Mouse (Mus musculus) embryonic fibroblast, embryonic 13.5 days (primary cell): Measurements from ENCODE around the gene Slfn1. TPM values are rescaled to one million over a fixed set of nuclear protein-coding genes. Genes with fewer than 3 reads are reported as not detected.
"Not testable (repeated sequence)": the region's sequence is repeated elsewhere in the genome, so short reads cannot be mapped to it uniquely, and the experiment has no call there.

ENCODE experiments used
- H3K27ac ChIP-seq: 2 replicates; pipeline ENCODE4 v1.5.1; 2012; ENCODE audit warnings: low read length, control low read depth, inconsistent platforms; ENCODE audit not compliant: insufficient read depth
- H3K4me1 ChIP-seq: 2 replicates; pipeline ENCODE4 v1.6.1; 2011; ENCODE audit warnings: low read length; ENCODE audit not compliant: control insufficient read depth, insufficient read depth
- H3K4me3 ChIP-seq: 2 replicates; pipeline ENCODE4 v1.5.1; 2011; ENCODE audit warnings: mild to moderate bottlenecking, control low read depth, low read length; ENCODE audit not compliant: insufficient read depth
- CTCF ChIP-seq: IDR thresholded peaks from 2 replicates; pipeline ENCODE4 v1.5.1; 2011; ENCODE audit warnings: mild to moderate bottlenecking, control low read depth, low read length, moderate library complexity, borderline replicate concordance; ENCODE audit not compliant: insufficient read depth
- POLR2A ChIP-seq: IDR thresholded peaks from 2 replicates; pipeline ENCODE4 v1.6.1; 2011; ENCODE audit warnings: low read depth, mild to moderate bottlenecking, control low read depth, low read length, moderate library complexity
- polyA plus RNA-seq: library from polyadenylated mRNA; stranded (reverse); fragments of >200 nt; gene quantifications from 2 replicates; pipeline ENCODE4 v1.2.4, GENCODE M21; 2011; ENCODE audit warnings: low read depth; ENCODE audit not compliant: missing spikeins, insufficient read length

The Slfn1 gene
- polyA plus RNA-seq, 1 experiment: not detected

DNA sequence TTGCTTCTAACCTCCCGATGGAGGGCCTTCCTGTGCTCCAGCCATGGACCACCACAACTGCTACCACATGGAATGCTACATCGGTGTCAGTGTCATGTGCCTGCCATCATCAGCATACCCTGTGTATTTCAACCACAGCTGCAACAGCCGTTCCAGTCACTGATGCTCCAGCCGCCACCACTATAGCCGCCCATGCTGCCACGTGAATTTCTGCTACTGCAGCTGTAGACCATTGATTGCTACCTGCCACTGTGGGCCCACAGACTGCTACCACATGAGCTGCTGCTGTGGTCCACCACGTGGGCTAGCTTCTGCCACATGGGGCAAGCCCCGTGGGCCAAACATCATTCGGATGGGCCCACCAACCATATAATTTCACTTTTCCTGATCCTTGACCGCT lies 31.9 kb upstream of the Slfn1 start:
- H3K4me1 ChIP-seq: no peaks in the 10 kb centered on the region; the same call in 1 of the 2 replicates
- no peak overlapping the region for H3K4me3 ChIP-seq
- no peak for TF ChIP-seq POLR2A
- TF ChIP-seq CTCF: no peak
- no peak overlapping the region for H3K27ac ChIP-seq

- Histone ChIP-seq H3K4me1 (no peaks in the 10 kb centered on the region), H3K4me3 (no peak overlapping the region), H3K27ac (no peak overlapping the region)
- TF ChIP-seq POLR2A (no peak), CTCF (no peak)
Observed at GRCm38 (mm10) chr11:83115138-83115537, 1.5 kb upstream of the Slfn1 start.

DNA sequence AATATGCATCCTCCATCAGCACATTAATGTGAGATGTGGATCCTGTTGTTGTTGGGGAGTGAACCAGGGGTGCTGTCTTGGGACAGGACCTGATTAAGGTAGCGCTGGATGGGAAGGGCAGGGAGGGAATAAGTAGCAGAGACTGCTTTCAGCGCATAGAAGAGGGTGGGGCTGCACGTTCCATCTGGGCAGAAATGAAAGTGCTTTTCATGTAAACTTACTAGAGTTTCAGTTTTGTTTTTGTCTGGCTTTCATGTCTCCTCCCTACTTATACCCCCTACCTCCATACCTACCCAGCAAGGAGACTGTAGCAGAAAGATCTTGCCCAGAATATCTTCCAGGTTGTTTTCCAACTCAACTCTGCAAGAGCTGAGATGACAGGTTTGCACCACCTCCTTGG lies 1.4 kb downstream of the Slfn1 start:
- H3K4me1 ChIP-seq: no peaks in the 10 kb centered on the region

DNA sequence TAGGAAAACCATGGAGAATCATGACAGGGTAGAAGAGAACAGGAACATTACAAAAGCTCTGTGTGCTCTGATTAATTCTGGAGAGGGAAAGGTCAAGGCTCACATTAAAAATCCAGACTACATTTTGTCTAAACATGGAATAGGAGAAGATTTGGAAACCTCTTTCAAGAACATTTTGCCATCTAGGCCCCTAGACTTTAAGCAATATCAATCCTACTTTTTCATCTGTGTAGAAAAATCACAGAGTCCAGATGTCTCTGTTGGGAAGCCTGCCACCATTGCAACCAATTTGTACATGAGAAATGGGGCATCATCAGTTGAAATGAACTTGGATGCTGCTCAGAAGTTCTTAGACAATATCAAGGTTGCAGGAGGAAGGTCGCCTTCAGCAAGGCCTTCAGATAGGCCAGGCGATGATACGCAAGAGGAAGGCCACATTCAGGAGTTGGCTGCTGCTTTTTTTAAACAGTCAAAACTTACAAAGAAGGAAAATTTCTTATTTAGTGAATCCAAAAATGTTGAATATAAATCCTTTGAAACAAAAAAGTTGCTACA lies 4.6 kb downstream of the Slfn1 start:
- TF ChIP-seq POLR2A (no peak), CTCF (no peak)
- Histone ChIP-seq H3K4me1 (no peaks in the 10 kb centered on the region), H3K27ac (no peak overlapping the region), H3K4me3 (no peak overlapping the region)

More for the DNA sequence above, 1.4 kb downstream of the Slfn1 start:
- no peak overlapping the region for H3K27ac ChIP-seq
- H3K4me3 ChIP-seq: no peak overlapping the region
- TF ChIP-seq POLR2A: no peak
- no peak for TF ChIP-seq CTCF

GRCm38 (mm10) chr11:83123198-83123597 lies 6.5 kb downstream of the Slfn1 start:
- no peak for TF ChIP-seq CTCF
- TF ChIP-seq POLR2A: no peak
- Histone ChIP-seq H3K27ac (no peak overlapping the region), H3K4me1 (no peaks in the 10 kb centered on the region), H3K4me3 (no peak overlapping the region)

GRCm38 (mm10) chr11:83124906-83125305 lies 8.3 kb downstream of the Slfn1 start:
- H3K27ac ChIP-seq: no peak overlapping the region
- H3K4me3 ChIP-seq: no peak overlapping the region
- no peaks in the 10 kb centered on the region for H3K4me1 ChIP-seq
- TF ChIP-seq CTCF (no peak), POLR2A (no peak)

GRCm38 (mm10) chr11:83125633-83126032 lies 9.0 kb downstream of the Slfn1 start:
- not testable (repeated sequence) for H3K4me1 ChIP-seq, H3K27ac ChIP-seq, H3K4me3 ChIP-seq

DNA sequence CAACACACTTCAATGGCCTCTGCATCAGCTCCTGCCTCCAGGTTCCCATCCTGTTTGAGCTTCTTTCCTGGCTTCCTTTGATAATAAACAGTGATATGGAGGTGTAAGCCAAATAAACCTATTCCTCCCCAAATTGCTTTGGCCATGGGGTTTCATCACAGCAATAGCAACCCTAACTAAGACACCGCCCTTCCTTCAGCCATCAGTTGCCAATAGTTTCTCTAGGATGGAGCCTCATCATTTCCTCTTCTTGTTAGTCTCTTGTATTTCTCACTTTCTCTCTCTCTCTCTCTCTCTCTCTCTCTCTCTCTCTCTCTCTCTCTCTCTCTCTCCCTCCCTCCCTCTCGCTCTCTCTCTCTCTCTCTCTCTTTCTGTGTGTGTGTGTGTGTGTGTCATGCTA lies 20.6 kb downstream of the Slfn1 start:
- H3K4me1 ChIP-seq, H3K4me3 ChIP-seq, H3K27ac ChIP-seq: not testable (repeated sequence)

DNA sequence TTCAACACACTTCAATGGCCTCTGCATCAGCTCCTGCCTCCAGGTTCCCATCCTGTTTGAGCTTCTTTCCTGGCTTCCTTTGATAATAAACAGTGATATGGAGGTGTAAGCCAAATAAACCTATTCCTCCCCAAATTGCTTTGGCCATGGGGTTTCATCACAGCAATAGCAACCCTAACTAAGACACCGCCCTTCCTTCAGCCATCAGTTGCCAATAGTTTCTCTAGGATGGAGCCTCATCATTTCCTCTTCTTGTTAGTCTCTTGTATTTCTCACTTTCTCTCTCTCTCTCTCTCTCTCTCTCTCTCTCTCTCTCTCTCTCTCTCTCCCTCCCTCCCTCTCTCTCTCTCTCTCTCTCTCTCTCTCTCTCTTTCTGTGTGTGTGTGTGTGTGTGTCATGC lies 32.3 kb downstream of the Slfn1 start:
- not testable (repeated sequence) for H3K4me3 ChIP-seq, H3K4me1 ChIP-seq

More for the DNA sequence above, 32.3 kb downstream of the Slfn1 start:
- H3K27ac ChIP-seq: not testable (repeated sequence)

Other genes with a start within 250 kb of the Slfn1 start
- 5.7 and 6.2 TPM in 2 replicates for gene Rffl, start 245.6 kb upstream of the Slfn1 start, polyA plus RNA-seq
- 11.3 and 14.0 TPM in 2 replicates for gene Rad51d, start 226.2 kb upstream of the Slfn1 start, polyA plus RNA-seq
- not detected in 2 replicates for gene Fndc8, start 224.7 kb upstream of the Slfn1 start, polyA plus RNA-seq
- 15.0 and 17.4 TPM in 2 replicates for gene Nle1, start 208.4 kb upstream of the Slfn1 start, polyA plus RNA-seq
- gene Unc45b, start 206.3 kb upstream of the Slfn1 start, polyA plus RNA-seq: not detected in 2 replicates
- 1.0 and 5.1 TPM in 2 replicates for gene Slfn5, start 165.5 kb upstream of the Slfn1 start, polyA plus RNA-seq
- gene Slfn9, start 125.0 kb upstream of the Slfn1 start, polyA plus RNA-seq: 23.9 and 28.7 TPM in 2 replicates
- gene Slfn8, start 96.0 kb upstream of the Slfn1 start, polyA plus RNA-seq: 2.2 and 4.2 TPM in 2 replicates
- 7.4 and 7.7 TPM in 2 replicates for gene Slfn2, start 51.7 kb upstream of the Slfn1 start, polyA plus RNA-seq
- not detected in 2 replicates for gene Slfn4, start 58.3 kb downstream of the Slfn1 start, polyA plus RNA-seq
- 0.46 and 0.83 TPM in 2 replicates for gene Slfn3, start 74.5 kb downstream of the Slfn1 start, polyA plus RNA-seq
- gene Slfn14, start 169.9 kb downstream of the Slfn1 start, polyA plus RNA-seq: not detected in 2 replicates
- gene Ap2b1, start 182.2 kb downstream of the Slfn1 start, polyA plus RNA-seq: 115 and 122 TPM in 2 replicates
- 8.9 and 9.0 TPM in 2 replicates for gene Pex12, start 185.7 kb downstream of the Slfn1 start, polyA plus RNA-seq